Mouse (Mus musculus) lung, postnatal 0 days (tissue): ENCODE results near the gene Psmd11. TPM values are rescaled to one million over a fixed set of nuclear protein-coding genes. Genes with fewer than 3 reads are reported as not detected.
"Not testable (repeated sequence)": the region's sequence is repeated elsewhere in the genome, so short reads cannot be mapped to it uniquely, and the experiment has no call there.

ENCODE experiments used
- ATAC-seq: fragments of 200-750 bp; cut with Nextera tagmentation; 2 replicates; pipeline ENCODE4 v1.8.0; 2017; ENCODE audit warnings: moderate library complexity
- DNase-seq: peaks from one replicate; pipeline ENCODE4 v3.0.0-alpha.2; 2016; ENCODE audit warnings: low spot score
- H3K27ac ChIP-seq: fragments of 300-500 bp; sonication (generic); 2 replicates; pipeline ENCODE4 v1.5.1; 2014; ENCODE audit warnings: antibody characterized with exemption, mild to moderate bottlenecking, low read length, mixed read lengths
- H3K27me3 ChIP-seq: fragments of 300-500 bp; sonication (generic); replicated peaks from 2 replicates; pipeline ENCODE4 v1.6.1; 2014; ENCODE audit warnings: low read length, mixed read lengths; ENCODE audit not compliant: insufficient read depth
- H3K36me3 ChIP-seq: fragments of 300-500 bp; sonication (generic); 2 replicates; pipeline ENCODE4 v1.6.1; 2014; ENCODE audit warnings: low read length, mixed read lengths; ENCODE audit not compliant: insufficient read depth
- H3K4me1 ChIP-seq: fragments of 300-500 bp; sonication (generic); 2 replicates; pipeline ENCODE4 v1.6.1; 2014; ENCODE audit warnings: antibody characterized with exemption, low read depth, low read length, mixed read lengths; ENCODE audit not compliant: insufficient read depth
- H3K4me2 ChIP-seq: fragments of 300-500 bp; sonication (generic); replicated peaks from 2 replicates; pipeline ENCODE4 v1.6.1; 2014; ENCODE audit warnings: low read depth, mild to moderate bottlenecking, low read length, moderate library complexity, mixed read lengths
- H3K4me3 ChIP-seq: fragments of 300-500 bp; sonication (generic); 2 replicates; pipeline ENCODE4 v1.5.1; 2014; ENCODE audit warnings: low read depth, low read length
- H3K9ac ChIP-seq: fragments of 300-500 bp; sonication (generic); replicated peaks from 2 replicates; pipeline ENCODE4 v1.6.1; 2014; ENCODE audit warnings: low read depth, mild to moderate bottlenecking
- H3K9me3 ChIP-seq: fragments of 300-500 bp; sonication (generic); 2 replicates; pipeline ENCODE4 v1.6.1; 2016; ENCODE audit warnings: low read length, mixed read lengths
- CTCF ChIP-seq: IDR thresholded peaks from 2 replicates; pipeline ENCODE4 v1.5.1; 2016; ENCODE audit warnings: antibody characterized with exemption, mild to moderate bottlenecking
- EP300 ChIP-seq: IDR thresholded peaks from 2 replicates; pipeline ENCODE4 v1.6.1; 2016; ENCODE audit warnings: antibody characterized with exemption, mild to moderate bottlenecking, control low read depth
- WGBS: fragments of 180-500 bp; shearing (Covaris S2); extraction: QIAGEN DNeasy Blood & Tissue Kit; methylation state at CpG from one replicate; pipeline ENCODE4 v1.1.7; 2014; 5-methylcytosine and 5-hydroxymethylcytosine counted together
- polyA plus RNA-seq: library from polyadenylated mRNA; unstranded; fragments of >200 nt; fragmentation: Nextera tagmentation; extraction: Ambion mirVana; gene quantifications from 2 replicates; pipeline ENCODE4 v1.2.1, GENCODE M21; 2015

The Psmd11 gene
- polyA plus RNA-seq, 1 experiment from 2014 or later = 190 TPM

- Histone ChIP-seq H3K4me3 (no peak overlapping the region), H3K36me3 (peaks cover 14% of the 10 kb centered on the region; the same call in 1 of the 2 replicates), H3K9ac (no peak overlapping the region), H3K9me3 (no peaks in the 10 kb centered on the region), H3K4me2 (no peak overlapping the region), H3K27ac (no peak overlapping the region), H3K27me3 (no peaks in the 10 kb centered on the region), H3K4me1 (no peaks in the 10 kb centered on the region)
- DNase-seq (no peak), ATAC-seq (no peak)
- WGBS = 79% methylated on average over 2 of the region's 2 CpGs
- TF ChIP-seq EP300 = no peak
- 0 out of 2 replicates have a peak, but pooled peaks have one; percentile 20 for TF ChIP-seq CTCF
Observed at GRCm38 (mm10) chr11:80449859-80450258, 21.4 kb downstream of the Psmd11 start.

DNA sequence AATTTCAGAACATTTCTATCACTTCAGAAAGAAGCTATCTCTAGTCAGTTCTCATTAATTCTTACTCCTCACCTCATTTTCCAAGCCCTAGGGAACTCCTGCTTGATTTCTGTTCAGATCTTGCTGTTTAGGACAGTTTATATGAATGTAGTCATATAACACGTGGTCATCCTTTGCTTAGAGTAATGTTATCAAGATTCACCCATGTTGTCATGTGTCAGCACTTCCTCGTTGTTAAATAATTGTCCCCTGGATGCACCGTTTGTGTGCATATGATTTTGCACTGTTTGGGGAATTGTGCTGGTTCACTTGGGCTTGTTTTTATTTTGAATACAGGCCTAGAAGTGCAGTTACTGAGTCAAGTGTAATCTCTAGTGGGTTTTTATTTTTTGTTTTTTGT is 23.8 kb downstream of the Psmd11 start:
- Histone ChIP-seq H3K4me3 (no peak overlapping the region), H3K27ac (no peak overlapping the region), H3K9ac (no peak overlapping the region), H3K4me1 (no peaks in the 10 kb centered on the region), H3K36me3 (peaks cover 8% of the 10 kb centered on the region; the same call in 1 of the 2 replicates), H3K27me3 (no peaks in the 10 kb centered on the region), H3K9me3 (no peaks in the 10 kb centered on the region), H3K4me2 (no peak overlapping the region)
- 84% methylated on average over 3 of the region's 3 CpGs for WGBS
- TF ChIP-seq CTCF = no peak
- TF ChIP-seq EP300 = no peak
- DNase-seq (no peak), ATAC-seq (no peak)

DNA sequence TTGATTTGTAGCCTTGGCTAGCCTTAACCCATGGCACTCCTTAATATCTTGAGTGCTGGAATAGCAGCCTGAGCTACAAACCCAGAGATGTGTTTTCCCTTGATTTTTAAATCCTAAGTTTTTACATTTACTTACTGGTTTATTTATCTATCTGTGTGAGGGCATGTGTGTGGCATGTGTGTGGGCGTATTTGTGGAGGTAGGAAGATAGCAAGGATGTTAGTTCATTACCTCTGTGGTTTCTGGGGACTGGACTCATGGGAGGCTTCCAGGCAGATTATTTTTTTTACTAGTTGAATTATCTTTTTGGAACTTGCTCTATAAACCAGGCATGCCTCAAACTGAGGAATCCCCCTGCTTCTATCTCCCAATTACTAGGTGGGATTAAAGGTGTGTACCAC is 24.8 kb downstream of the Psmd11 start:
- H3K9me3 ChIP-seq = no peaks in the 10 kb centered on the region
- H3K27me3 ChIP-seq = no peaks in the 10 kb centered on the region
- H3K9ac ChIP-seq = no peak overlapping the region
- no peak overlapping the region for H3K4me3 ChIP-seq
- WGBS = 93% methylated on average over 1 of the region's 1 CpGs
- DNase-seq = no peak
- TF ChIP-seq EP300 (no peak), CTCF (no peak)
- ATAC-seq = no peak
- H3K27ac ChIP-seq = no peak overlapping the region
- no peak overlapping the region for H3K4me2 ChIP-seq
- H3K4me1 ChIP-seq = no peaks in the 10 kb centered on the region
- H3K36me3 ChIP-seq = peaks cover 12% of the 10 kb centered on the region; the same call in 1 of the 2 replicates

- H3K4me2 ChIP-seq, DNase-seq, H3K4me3 ChIP-seq, H3K9me3 ChIP-seq, H3K27ac ChIP-seq, H3K27me3 ChIP-seq, H3K4me1 ChIP-seq, H3K9ac ChIP-seq, ATAC-seq: not testable (repeated sequence)
- peak; percentile 17; the same call in 1 of the 2 replicates for TF ChIP-seq CTCF
- WGBS = 81% methylated on average over 4 of the region's 4 CpGs
- peaks cover 30% of the 10 kb centered on the region for H3K36me3 ChIP-seq
Observed at GRCm38 (mm10) chr11:80463605-80464130, 35.3 kb downstream of the Psmd11 start.

DNA sequence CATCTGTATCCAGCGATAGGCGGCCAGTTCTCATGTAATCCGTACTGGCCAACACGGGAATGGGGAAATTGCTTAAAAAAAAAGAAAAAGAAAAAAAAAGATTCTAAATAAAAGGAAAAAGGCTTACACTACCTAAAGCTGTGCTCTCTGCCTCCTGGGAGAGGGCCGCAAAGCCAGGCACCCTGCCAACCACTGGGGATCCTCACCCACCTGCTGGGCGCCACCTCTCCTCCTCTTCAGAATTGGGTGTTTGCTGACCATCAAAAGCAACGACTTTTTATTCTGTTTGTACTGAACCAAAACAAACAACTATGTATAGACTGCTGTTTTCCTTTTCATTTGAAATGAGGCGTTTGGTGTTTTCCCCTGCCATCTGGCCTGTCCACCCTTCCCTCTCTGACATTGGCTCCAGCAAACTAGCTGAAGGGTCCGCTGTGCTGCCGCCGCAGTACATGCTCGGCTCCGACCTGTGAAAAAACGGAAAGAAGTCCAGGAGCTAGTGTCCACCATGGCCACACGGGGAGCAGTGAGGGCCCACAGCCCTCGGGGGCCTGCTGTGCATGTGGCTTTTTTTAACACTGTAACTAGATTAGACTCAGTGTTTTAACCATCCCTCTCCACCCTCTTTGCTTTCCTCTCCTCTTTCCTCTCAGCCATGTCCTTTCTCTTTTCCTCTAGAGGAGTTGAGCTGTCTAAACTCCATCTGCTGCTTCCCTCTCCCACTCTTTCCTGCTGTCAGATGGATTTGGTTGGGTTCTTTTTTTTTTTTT is 43.6 kb downstream of the Psmd11 start:
- H3K27ac ChIP-seq = no peak overlapping the region

DNA sequence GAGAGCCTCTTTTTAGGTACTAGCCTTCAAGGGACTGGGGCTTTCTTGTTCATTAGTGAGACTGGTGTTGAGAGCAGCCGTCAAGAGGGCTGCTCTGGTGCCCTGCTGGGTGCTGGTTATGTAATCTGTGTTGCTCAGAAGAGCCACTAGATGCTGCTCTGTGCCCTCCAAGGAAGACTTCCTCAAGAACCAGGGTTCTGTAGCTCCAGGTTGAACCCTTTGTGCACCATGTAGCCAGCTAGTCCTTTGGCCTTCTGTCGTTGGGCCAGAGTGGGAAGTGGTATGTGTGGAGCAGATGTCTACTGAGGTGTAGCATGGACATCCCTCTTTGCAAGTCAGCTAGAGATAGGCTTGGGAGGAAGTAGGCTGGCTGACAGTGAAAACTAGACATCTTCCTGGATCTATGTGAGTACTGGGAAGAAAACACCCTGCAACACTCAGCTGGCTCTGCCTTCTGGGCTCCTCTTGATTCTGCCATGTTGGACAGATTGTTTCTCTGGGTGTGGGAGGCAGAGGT is 45.8 kb downstream of the Psmd11 start:
- peak; percentile 46 for DNase-seq
- TF ChIP-seq EP300 = no peak
- peak; percentile 66 for TF ChIP-seq CTCF
- WGBS = 32% methylated on average over 2 of the region's 2 CpGs
- Histone ChIP-seq H3K27me3 (no peaks in the 10 kb centered on the region), H3K4me1 (peaks cover 11% of the 10 kb centered on the region), H3K27ac (no peak overlapping the region), H3K9me3 (no peaks in the 10 kb centered on the region), H3K9ac (no peak overlapping the region), H3K36me3 (peaks cover 13% of the 10 kb centered on the region), H3K4me2 (no peak overlapping the region), H3K4me3 (no peak overlapping the region)
- ATAC-seq = no peak

More for the DNA sequence above, 43.6 kb downstream of the Psmd11 start:
- Histone ChIP-seq H3K4me1 (0 out of 2 replicates have a peak, but pooled peaks cover 2% of the 10 kb centered on the region), H3K9me3 (no peaks in the 10 kb centered on the region), H3K27me3 (no peaks in the 10 kb centered on the region), H3K4me3 (no peak overlapping the region), H3K36me3 (peaks cover 17% of the 10 kb centered on the region), H3K4me2 (no peak overlapping the region), H3K9ac (no peak overlapping the region)
- no peak for ATAC-seq
- no peak for TF ChIP-seq CTCF
- TF ChIP-seq EP300 = no peak
- DNase-seq = no peak
- WGBS = 76% methylated on average over 16 of the region's 16 CpGs
